Mouse (Mus musculus) ovary, adult 10 weeks (tissue): ENCODE data around the gene Celf6. TPM values are rescaled to one million over a fixed set of nuclear protein-coding genes. Genes with fewer than 3 reads are reported as not detected.

Source experiments
- polyA plus RNA-seq: library from polyadenylated mRNA; stranded (reverse); fragments of 350-450 nt; fragmentation: Illumina TruSeq; extraction: RNeasy Lipid Tissue Mini Kit (QIAGEN cat#74804); gene quantifications from one replicate; pipeline ENCODE4 v1.2.3, GENCODE M21; 2014

Celf6 gene
- polyA plus RNA-seq: not detected

GRCm38 (mm10) chr9:59577844-59578504 lies at the start of gene Celf6:
Gene Celf6 (plus strand): TSS chr9:59577917.

GRCm38 (mm10) chr9:59539441-59540137 lies 38.1 kb upstream of the Celf6 start, which contains the start of the genes Hexa and Tmem202:
Gene Hexa (plus strand): TSS chr9:59539540.
Gene Tmem202 (minus strand): TSS chr9:59539847.

GRCm38 (mm10) chr9:59616622-59617306 lies 39.0 kb downstream of the Celf6 start, which contains the start of gene Parp6:
Gene Parp6 (plus strand): TSS chr9:59617284.

GRCm38 (mm10) chr9:59655958-59656634 lies 78.4 kb downstream of the Celf6 start, which contains the start of gene Pkm:
Gene Pkm (plus strand): TSS chr9:59656368.

Other genes with a start within 250 kb of the Celf6 start
- gene Bbs4, start 224.4 kb upstream of the Celf6 start, polyA plus RNA-seq: 25.5 TPM
- gene Arih1, start 91.3 kb upstream of the Celf6 start, polyA plus RNA-seq: 175 TPM
- 31.2 TPM for gene Hexa, start 38.4 kb upstream of the Celf6 start, polyA plus RNA-seq
- 0.86 TPM for gene Tmem202, start 38.1 kb upstream of the Celf6 start, polyA plus RNA-seq
- gene Parp6, start 39.4 kb downstream of the Celf6 start, polyA plus RNA-seq: 17.6 TPM
- 28.9 TPM for gene Pkm, start 78.5 kb downstream of the Celf6 start, polyA plus RNA-seq
- gene Gramd2, start 102.2 kb downstream of the Celf6 start, polyA plus RNA-seq: 1.1 TPM
- 37.4 TPM for gene Senp8, start 172.8 kb downstream of the Celf6 start, polyA plus RNA-seq
- gene Myo9a, start 173.0 kb downstream of the Celf6 start, polyA plus RNA-seq: 71.8 TPM